Mouse (Mus musculus): Measurements from ENCODE around the gene Fmo1. TPM values are rescaled to one million over a fixed set of nuclear protein-coding genes. Genes with fewer than 3 reads are reported as not detected.

The Fmo1 gene
- polyA plus RNA-seq (2012; rRNA removed), result 48.3 TPM in 2 replicates

DNA sequence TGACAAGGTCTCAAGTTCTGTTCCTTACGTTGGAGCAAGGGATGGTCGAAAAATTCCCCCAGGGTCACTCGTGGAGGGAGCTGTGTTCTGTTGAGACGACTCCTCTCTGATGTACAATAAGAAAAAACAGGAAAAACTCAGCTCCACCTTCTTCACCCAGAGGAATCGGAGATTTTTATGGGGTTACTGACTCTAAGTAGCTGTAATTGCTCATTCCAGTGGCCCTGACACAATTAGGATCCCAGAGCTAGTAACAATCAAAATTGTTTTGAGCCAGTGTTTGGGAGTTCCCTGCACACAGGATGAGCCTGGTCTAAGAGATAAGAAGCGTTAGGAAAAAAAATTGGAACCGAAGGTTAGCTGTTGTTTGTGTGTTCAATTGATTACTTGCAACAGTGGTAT is at the start of gene Fmo1:
TSS of gene Fmo1 (minus strand) at position 331 of the 402 bp plus-strand sequence.
- no peak for DNase-seq (ENCODE audit: extremely low spot score in 1 of 2, low spot score in 1 of 2)

DNA sequence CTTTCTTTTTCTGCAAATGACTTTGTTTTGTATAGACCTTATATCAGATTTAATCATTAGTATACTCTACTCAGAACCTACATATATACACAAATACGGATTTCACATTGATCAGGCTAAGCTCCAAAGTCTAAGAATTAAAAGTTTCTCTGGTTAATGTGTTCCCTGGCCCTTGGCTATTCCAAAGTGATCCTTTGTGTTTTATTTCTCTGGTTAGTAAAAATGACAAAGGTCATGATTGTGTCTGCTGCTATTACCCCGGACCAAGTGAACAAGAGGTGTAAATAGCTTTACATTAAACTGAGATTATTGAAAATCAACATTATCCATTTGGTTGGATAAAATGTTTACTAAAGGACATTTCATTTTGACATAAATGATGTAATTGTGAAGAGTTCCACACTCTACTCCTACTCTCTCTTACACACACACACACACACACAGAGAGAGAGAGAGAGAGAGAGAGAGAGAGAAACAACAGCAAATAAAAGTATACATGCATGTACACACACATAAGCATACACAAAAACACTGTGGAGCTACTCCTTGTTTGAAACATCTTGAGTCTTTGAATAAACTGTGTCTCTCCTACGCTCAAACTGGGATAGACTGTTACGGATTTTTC is 48.6 kb upstream of the Fmo1 start:
- no peak for DNase-seq (ENCODE audit: extremely low spot score in 1 of 2, low spot score in 1 of 2)

GRCm38 (mm10) chr1:162912085-162912484 is 45.7 kb upstream of the Fmo1 start:
- no peak for DNase-seq (ENCODE audit: extremely low spot score in 1 of 2, low spot score in 1 of 2)

DNA sequence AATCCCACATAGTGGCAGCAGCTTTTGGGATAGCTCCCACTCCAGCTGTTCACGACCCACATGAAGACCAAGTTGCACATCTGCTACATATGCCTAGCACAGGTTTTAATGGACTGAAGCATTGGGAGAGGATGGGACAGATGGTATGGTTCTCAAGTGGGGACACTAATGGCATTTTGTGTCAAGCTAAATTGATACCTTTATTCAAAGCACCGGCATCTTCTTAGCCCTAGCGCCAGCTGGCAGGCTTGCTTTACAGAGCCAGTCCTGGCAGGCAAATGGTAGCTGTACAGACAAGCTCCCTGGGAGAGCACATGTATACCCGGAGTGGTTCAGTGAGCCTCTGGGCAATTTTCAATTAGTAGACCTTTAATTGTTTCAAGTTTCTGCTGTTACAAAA is 35.5 kb upstream of the Fmo1 start:
- DNase-seq (ENCODE audit: extremely low spot score in 1 of 2, low spot score in 1 of 2), result no peak

GRCm38 (mm10) chr1:162897838-162898811 is 31.7 kb upstream of the Fmo1 start, which contains the start of gene Fmo2:
Fmo2 (minus strand) TSS chr1:162898726.
- no peak for DNase-seq (ENCODE audit: extremely low spot score in 1 of 2, low spot score in 1 of 2)

DNA sequence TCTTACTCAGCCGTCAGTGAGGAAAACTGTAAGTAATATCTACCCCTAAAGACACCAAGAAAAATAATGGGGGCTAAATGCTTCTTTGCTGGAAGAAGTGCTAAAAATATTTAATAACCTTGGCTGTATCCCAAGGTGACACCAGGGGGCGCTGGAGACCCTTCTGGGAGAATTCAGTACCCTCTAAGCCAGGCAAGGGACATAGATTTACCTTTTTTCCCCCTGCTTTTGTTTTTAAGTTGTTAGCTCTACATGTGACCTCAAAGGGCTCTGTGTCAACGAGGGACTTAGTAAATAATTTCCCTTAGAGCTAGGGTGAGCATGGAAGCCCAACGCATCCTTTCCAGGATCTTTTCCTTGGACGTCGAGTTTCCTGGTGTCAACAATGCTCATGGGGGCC is 29.5 kb upstream of the Fmo1 start:
- peak; percentile 7 to 88 for DNase-seq (ENCODE audit: extremely low spot score in 1 of 2, low spot score in 1 of 2)

DNA sequence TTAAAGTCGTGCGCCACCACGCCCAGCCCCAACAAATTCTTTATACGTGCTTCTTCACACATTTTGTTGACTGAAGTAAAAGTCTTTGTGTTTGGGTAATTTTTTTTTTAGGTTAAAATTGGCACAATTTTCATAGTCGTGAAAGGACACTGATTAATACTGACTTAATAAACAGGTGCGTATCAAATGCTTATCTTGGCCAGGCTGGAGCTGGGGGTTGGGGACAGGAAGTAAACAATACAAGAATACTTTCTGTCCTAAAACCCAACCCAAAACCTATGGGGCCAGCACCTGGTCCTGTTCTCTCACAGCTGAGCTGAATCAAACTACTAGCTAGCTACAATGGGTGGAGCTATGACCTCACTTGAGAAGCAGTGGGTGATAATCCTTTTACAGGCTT is 26.6 kb upstream of the Fmo1 start:
- no peak for DNase-seq (ENCODE audit: extremely low spot score in 1 of 2, low spot score in 1 of 2)

DNA sequence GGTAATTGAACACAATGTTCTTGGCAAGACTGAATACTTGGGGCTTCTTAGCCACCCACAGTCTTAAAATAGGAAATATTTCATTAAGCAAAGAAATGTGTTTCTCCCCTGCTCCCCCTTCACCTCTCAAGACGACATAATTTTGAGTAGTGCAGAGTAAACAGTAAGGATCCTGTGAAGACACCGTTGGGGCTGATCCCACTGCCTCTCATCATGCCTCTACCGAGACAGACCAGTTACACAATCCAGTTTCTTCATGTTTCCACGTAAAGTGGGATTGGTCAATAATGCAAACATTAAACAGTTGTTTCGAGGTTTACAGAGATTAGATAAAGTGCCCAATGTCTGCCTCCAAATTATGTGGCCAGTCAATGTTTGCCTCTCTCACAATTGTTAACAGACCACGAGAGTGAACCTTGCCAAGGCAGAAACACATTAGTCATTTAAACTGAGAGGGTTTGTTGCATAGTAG is 25.6 kb upstream of the Fmo1 start:
- DNase-seq (ENCODE audit: extremely low spot score in 1 of 2, low spot score in 1 of 2), result no peak

DNA sequence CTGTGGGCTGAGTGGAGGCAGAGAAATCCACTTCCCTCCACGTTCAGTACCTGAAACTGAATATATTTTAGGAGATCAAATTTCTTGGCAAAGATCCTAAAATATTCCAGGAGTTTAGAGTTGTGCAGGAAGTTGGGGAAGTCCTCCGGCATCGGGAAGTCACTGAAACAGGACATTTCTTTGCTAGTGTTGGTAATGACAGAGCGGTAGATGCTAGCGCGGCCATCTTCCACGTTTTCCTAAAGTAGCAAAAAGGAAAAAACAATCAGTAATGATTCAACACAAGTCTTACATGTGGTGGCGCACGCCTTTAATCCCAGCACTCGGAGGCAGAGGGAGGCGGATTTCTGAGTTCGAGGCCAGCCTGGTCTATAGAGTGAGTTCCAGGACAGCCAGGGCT is 22.2 kb upstream of the Fmo1 start:
- no peak for DNase-seq (ENCODE audit: extremely low spot score in 1 of 2, low spot score in 1 of 2)

DNA sequence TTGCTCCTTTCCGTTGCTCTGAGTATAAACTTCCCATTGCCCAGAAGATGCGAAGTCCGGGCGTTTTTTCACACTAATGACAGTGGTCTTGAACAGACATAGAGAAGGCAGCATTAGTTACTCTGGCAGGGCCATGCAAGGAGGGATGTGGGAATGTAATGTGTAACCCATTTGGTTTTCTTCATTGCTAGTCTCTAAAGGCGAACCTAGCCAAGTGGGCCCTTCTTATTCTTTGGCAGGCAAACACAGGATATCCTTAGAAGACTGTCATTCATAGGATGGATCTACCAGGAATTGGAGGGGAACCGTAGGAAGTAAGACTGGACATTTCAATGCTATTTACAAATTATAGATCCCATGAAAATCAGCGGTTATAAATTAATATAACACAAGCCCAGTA is 21.2 kb upstream of the Fmo1 start:
- DNase-seq (ENCODE audit: extremely low spot score in 1 of 2, low spot score in 1 of 2), result no peak

- DNase-seq (ENCODE audit: extremely low spot score in 1 of 2, low spot score in 1 of 2), result no peak
Observed at GRCm38 (mm10) chr1:162886138-162886816, 19.9 kb upstream of the Fmo1 start.

DNA sequence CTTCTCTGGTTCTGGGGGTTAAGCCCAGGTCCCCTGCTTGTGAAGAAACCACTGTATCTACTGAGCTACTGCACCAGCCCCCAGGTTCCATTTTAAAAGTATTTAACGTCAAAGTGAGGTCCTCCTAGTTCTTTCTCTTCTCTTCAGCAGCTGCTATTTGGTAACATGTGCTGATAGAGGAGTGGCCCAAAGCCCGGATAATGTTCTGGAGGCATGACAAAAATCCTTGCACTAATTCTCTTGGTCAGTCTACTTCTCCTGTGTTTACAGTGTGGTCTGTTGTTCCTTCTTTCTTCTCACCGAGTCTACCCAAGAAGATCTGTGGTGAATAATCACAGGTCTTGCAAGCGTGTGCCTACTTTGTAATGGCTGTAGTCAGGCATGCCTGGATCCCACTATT is 16.3 kb upstream of the Fmo1 start:
- DNase-seq (ENCODE audit: extremely low spot score in 1 of 2, low spot score in 1 of 2), result no peak

DNA sequence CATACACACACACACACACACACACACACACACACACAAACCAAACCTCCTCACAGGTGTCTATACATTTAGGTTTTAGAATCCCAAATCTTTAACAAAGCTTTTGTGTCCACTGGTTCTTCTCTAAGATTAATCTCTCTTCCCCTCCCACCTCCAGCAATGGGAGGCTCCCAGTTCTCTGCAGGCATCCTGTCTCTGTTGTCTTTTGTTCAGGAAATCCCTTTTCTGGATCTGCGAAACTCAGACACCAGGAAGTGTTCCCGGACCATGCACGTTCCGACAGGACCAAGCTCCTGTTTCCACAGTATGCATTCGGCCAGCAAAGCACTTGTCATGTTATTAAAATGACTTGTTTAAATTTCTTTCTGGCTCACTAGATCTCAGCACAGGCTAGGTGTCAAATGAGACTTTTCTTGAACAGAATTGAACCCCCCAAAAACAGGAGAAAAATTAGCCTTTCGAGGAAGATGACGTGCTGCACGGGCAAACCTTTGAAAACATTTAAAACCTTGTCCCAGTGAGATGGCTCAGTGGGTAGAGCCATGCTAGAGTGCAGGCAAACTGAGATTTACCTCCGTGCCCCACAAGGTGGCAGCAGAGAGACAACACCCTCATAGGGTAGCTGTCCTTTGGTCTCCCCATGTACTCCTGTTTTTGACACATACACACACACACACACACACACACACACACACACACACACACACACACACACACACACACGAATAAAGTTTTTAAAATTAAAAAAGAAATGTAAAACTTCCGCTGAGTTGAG is 13.4 kb upstream of the Fmo1 start:
- DNase-seq (ENCODE audit: extremely low spot score in 1 of 2, low spot score in 1 of 2), result peak in 1 of 2 experiments; percentile 69

DNA sequence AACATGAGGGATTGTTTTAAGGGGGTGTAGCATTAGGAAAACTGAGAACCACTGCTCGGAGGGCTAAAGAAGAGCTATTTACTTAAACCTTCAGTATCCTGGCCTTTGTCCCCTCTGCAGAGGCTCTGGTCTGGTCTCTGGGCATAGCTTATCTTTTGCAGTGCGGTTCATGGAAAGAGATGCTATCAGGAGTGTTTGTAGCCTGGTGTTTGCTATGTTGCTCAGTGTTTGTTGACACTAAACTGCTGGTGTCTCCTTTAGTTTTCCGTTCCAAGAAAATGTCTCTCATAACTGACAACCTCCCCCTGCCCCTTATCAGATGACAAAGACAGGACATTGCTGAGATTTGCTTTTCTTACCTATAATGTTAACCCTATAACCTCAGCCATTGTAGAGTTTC is 8.7 kb upstream of the Fmo1 start:
- no peak for DNase-seq (ENCODE audit: extremely low spot score in 1 of 2, low spot score in 1 of 2)

DNA sequence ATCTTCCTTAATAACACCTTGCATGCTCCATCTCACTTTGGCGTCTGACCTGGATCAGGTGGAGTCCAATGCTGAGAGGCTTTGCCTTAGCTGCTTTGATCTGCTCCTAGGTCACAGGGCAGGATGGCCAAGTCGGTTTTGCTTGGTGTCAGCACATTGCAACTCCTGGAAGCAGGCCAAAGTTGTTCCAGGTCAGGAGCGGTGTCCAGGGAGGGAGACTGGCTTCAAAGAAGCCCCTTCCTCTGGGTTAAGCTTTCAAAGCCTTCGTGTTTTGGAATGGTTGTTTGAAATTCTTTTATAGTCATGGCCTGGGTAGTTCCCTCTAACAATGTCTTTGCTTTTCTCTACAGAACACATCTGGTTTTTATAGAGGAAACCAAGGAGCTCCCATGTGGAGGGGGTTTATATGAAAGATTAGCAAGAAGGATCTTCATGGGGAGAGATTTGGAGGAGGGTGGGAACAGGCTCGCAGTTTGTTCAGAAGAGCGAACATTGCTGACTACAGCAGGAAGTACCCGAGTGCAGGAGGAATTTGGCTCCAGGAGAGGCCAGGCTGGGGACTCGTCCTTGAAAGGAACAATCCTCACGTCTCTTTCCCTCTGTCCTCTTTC is 5.4 kb upstream of the Fmo1 start:
- DNase-seq (ENCODE audit: extremely low spot score in 1 of 2, low spot score in 1 of 2), result no peak

DNA sequence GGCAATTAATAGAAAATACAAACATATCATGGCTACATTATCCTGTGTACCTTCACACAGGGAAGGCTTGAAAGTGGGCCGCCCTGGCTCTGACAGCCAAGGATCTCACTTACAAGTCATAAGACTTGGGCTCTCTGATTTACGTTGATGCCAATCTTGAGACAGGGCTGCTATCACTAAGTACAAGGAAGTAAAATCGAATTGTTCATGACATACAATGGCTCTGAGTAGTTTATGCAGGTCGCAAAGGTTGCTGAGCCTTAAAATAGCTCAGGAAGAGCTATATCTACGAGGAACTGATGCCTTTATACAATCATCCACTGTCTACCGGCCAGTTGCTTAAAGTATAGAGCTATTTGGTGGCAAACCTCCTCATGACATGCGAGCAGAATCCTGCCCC is 4.6 kb upstream of the Fmo1 start:
- no peak for DNase-seq (ENCODE audit: extremely low spot score in 1 of 2, low spot score in 1 of 2)

GRCm38 (mm10) chr1:162867396-162867795 is 986 bp upstream of the Fmo1 start:
- DNase-seq (ENCODE audit: extremely low spot score in 1 of 2, low spot score in 1 of 2), result no peak

- DNase-seq (ENCODE audit: extremely low spot score in 1 of 2, low spot score in 1 of 2), result no peak
Observed at GRCm38 (mm10) chr1:162865493-162865830, 948 bp downstream of the Fmo1 start.

DNA sequence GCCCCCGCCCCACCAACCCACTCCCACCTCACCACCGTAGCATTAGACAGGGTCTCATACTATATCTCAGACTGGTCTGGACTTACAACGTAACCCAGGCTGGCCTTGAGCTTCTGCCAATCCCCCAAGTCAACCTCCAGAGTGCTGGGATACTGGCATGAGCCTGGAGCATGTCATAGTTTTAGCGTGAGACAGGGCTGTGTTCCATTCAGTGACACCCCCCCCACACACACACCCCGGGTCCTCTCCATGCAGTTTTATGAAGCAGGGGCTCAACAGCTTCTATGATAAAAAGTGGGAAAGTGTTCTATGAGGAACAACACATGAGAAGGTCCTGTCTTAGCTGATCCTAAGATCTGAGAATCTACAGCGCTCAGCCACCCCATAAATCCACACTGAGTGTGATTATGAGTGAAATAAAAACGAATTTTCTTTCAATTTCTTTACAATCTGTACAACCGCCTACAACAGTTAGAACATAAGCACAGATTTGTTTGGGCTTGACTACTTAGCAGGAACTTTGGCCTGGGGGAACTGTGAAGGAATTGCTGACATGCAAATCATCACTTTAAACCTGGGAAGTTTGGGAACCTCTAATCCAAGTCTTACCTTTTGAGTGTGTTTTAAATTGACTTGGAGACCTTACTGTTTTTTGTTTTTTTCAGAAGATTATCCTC is 1.5 kb downstream of the Fmo1 start:
- DNase-seq (ENCODE audit: extremely low spot score in 1 of 2, low spot score in 1 of 2), result no peak

DNA sequence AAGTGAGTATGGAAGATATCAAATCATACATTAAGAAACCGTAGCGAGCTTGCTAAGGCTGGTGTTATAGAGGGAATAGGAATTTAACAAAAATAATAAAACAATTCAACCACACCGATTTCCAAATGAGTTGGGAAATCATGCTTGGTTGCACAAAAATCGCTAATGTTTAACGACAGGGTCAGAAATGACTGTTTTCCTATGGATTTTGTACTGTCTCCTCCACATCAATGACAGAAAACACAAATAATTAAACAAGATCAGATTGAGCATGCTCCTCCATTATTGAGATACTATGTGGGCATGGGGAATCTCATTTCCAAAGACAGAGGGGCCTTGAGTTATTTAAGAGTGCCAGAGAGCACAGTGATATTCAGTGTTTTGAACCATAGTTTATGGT is 2.1 kb downstream of the Fmo1 start:
- DNase-seq (ENCODE audit: extremely low spot score in 1 of 2, low spot score in 1 of 2), result no peak
